8 mouse cellular contexts compared by ENCODE assay signal in genomic region chr14:31272164-31272563, GRCm38 (mm10). TPM values are rescaled to one million over a fixed set of nuclear protein-coding genes. Genes with fewer than 3 reads are reported as not detected.
DNase-seq lines count a peak whose midpoint lies in the region; ATAC-seq lines count a peak whose summit lies in the region.

No protein-coding gene starts in this region.

- H3K9ac ChIP-seq in heart, embryonic 12.5 days: no peak overlapping the region

- 17% methylated on average over 7 of the region's 7 CpGs for WGBS in heart, embryonic 12.5 days
- WGBS in embryonic facial prominence, embryonic 10.5 days: 24% methylated on average over 7 of the region's 7 CpGs

- peaks cover 10% of the 10 kb centered on the region; the same call in 1 of the 2 replicates for H3K4me1 ChIP-seq in heart, embryonic 12.5 days (replicated peaks)
- H3K4me1 ChIP-seq in embryonic facial prominence, embryonic 10.5 days: peaks cover 29% of the 10 kb centered on the region

- H3K4me2 ChIP-seq in heart, embryonic 12.5 days: no peak overlapping the region

- no peak for ATAC-seq in heart, embryonic 12.5 days (ENCODE audit: insufficient number of reproducible peaks, low FRiP score)
- peak; percentile 68 for ATAC-seq in monocyte, adult 5-6 weeks (replicated peaks; ENCODE audit: insufficient number of reproducible peaks, low FRiP score, low TSS enrichment, poor library complexity, severe bottlenecking)

- no peaks in the 10 kb centered on the region for H3K36me3 ChIP-seq in heart, embryonic 12.5 days
- no peaks in the 10 kb centered on the region for H3K36me3 ChIP-seq in embryonic facial prominence, embryonic 10.5 days (replicated peaks)

- H3K27ac ChIP-seq in heart, embryonic 12.5 days (ENCODE audit: poor library complexity, severe bottlenecking): no peak overlapping the region
- no peak overlapping the region for H3K27ac ChIP-seq in embryonic facial prominence, embryonic 10.5 days (replicated peaks)

- intact Hi-C loops in left cerebral cortex, postnatal 14 days (cut with DNase I): loop anchor here (2.0 to 5.0 kb wide), 2 partner anchors 50 to 201 kb away; partner anchors contain the start of gene Dnah1

- H3K4me3 ChIP-seq in heart, embryonic 12.5 days: no peak overlapping the region
- H3K4me3 ChIP-seq in embryonic facial prominence, embryonic 10.5 days: no peak overlapping the region

- DNase-seq in heart, adult 8-10 months (ENCODE audit: low spot score): peak; percentile 71
- DNase-seq in adrenal gland, postnatal 36 days: peak; percentile 83 to 87
- DNase-seq in embryonic facial prominence, embryonic 10.5 days (ENCODE audit: low spot score): peak; percentile 85
- DNase-seq in hindlimb bud, embryonic 11.5 days (ENCODE audit: extremely low spot score, low read depth, low spot score): peak; percentile 44
- peak; percentile 85 to 86 for DNase-seq in left cerebral cortex, postnatal 14 days (ENCODE audit: low spot score in 2 of 2)
- DNase-seq in spleen, postnatal 4 days (ENCODE audit: low spot score in 2 of 2): peak; percentile 74 to 94

- peaks cover 20% of the 10 kb centered on the region for H3K27me3 ChIP-seq in heart, embryonic 12.5 days (replicated peaks)
- 0 out of 2 replicates have a peak, but pooled peaks cover 7% of the 10 kb centered on the region for H3K27me3 ChIP-seq in embryonic facial prominence, embryonic 10.5 days (replicated peaks; ENCODE audit: low read depth, poor library complexity, severe bottlenecking)

- no peaks in the 10 kb centered on the region for H3K9me3 ChIP-seq in heart, embryonic 12.5 days (replicated peaks)
- H3K9me3 ChIP-seq in embryonic facial prominence, embryonic 10.5 days: no peaks in the 10 kb centered on the region

RNA-seq across cellular contexts. Expression of gene Bap1, which starts 20.9 kb away (rescaled TPM):
- total RNA-seq in heart, adult 8-10 months (2022): 10 to 100 TPM; 42.1 to 46.9 (median 43.1) TPM
- polyA plus RNA-seq in heart, embryonic 12.5 days (2016; fragmentation: Nextera tagmentation; extraction: Ambion mirVana): 59.7 and 65.0 TPM in 2 replicates
- total RNA-seq in adrenal gland, postnatal 36 days (2021): 10 to 100 TPM; 61.8 to 63.2 TPM
- 139 and 144 TPM in 2 replicates for polyA plus RNA-seq in embryonic facial prominence, embryonic 10.5 days (2016; fragmentation: Nextera tagmentation; extraction: Ambion mirVana)
- 100 to 1,000 TPM; 132 to 133 TPM for total RNA-seq in left cerebral cortex, postnatal 14 days (2021)
- total RNA-seq in monocyte, adult 5-6 weeks (2017): 40.4 to 69.5 TPM (median 59.6 TPM) in 3 replicates

RNA-seq across cellular contexts. Expression of gene Phf7, which starts 21.0 kb away (rescaled TPM):
- 1 to 10 TPM; 3.2 to 5.2 (median 4.2) TPM for total RNA-seq in heart, adult 8-10 months (2022)
- 8.1 and 11.6 TPM in 2 replicates for polyA plus RNA-seq in heart, embryonic 12.5 days (2016; fragmentation: Nextera tagmentation; extraction: Ambion mirVana)
- total RNA-seq in adrenal gland, postnatal 36 days (2021): 1 to 10 TPM; 5.1 to 8.9 TPM
- polyA plus RNA-seq in embryonic facial prominence, embryonic 10.5 days (2016; fragmentation: Nextera tagmentation; extraction: Ambion mirVana): 12.0 and 12.8 TPM in 2 replicates
- 1 to 10 TPM; 3.5 to 4.2 TPM for total RNA-seq in left cerebral cortex, postnatal 14 days (2021)
- 13.2 to 19.6 TPM (median 14.0 TPM) in 3 replicates for total RNA-seq in monocyte, adult 5-6 weeks (2017)

RNA-seq across cellular contexts. Expression of gene Dnah1, which starts 51.5 kb away (rescaled TPM):
- under 1 TPM in 2 of 4 experiments, not detected in 2; 0.03 to 0.06 TPM for total RNA-seq in heart, adult 8-10 months (2022)
- polyA plus RNA-seq in heart, embryonic 12.5 days (2016; fragmentation: Nextera tagmentation; extraction: Ambion mirVana): 1.3 and 1.5 TPM in 2 replicates
- 1 to 10 TPM; 1.5 to 1.7 TPM for total RNA-seq in adrenal gland, postnatal 36 days (2021)
- 4.7 and 5.0 TPM in 2 replicates for polyA plus RNA-seq in embryonic facial prominence, embryonic 10.5 days (2016; fragmentation: Nextera tagmentation; extraction: Ambion mirVana)
- total RNA-seq in left cerebral cortex, postnatal 14 days (2021): 1 to 10 TPM; 2.0 to 3.0 TPM
- under 0.01 TPM in 1 of 3 replicates, not detected in the others for total RNA-seq in monocyte, adult 5-6 weeks (2017)

RNA-seq across cellular contexts. Expression of gene Sema3g, which starts 54.5 kb away (rescaled TPM):
- total RNA-seq in heart, adult 8-10 months (2022): 10 to 100 TPM; 12.3 to 14.2 (median 13.2) TPM
- 0.34 and 0.50 TPM in 2 replicates for polyA plus RNA-seq in heart, embryonic 12.5 days (2016; fragmentation: Nextera tagmentation; extraction: Ambion mirVana)
- 1 to 10 TPM; 5.7 to 9.6 TPM for total RNA-seq in adrenal gland, postnatal 36 days (2021)
- polyA plus RNA-seq in embryonic facial prominence, embryonic 10.5 days (2016; fragmentation: Nextera tagmentation; extraction: Ambion mirVana): 0.76 and 0.79 TPM in 2 replicates
- total RNA-seq in left cerebral cortex, postnatal 14 days (2021): 1 to 10 TPM; 4.8 to 5.8 TPM
- not detected in 3 replicates for total RNA-seq in monocyte, adult 5-6 weeks (2017)

RNA-seq across cellular contexts. Expression of gene Nisch, which starts 55.4 kb away (rescaled TPM):
- total RNA-seq in heart, adult 8-10 months (2022): 100 to 1,000 TPM; 129 to 142 (median 131) TPM
- polyA plus RNA-seq in heart, embryonic 12.5 days (2016; fragmentation: Nextera tagmentation; extraction: Ambion mirVana): 446 and 471 TPM in 2 replicates
- total RNA-seq in adrenal gland, postnatal 36 days (2021): 100 to 1,000 TPM; 265 to 294 TPM
- 476 and 493 TPM in 2 replicates for polyA plus RNA-seq in embryonic facial prominence, embryonic 10.5 days (2016; fragmentation: Nextera tagmentation; extraction: Ambion mirVana)
- 100 to 1,000 TPM; 393 to 408 TPM for total RNA-seq in left cerebral cortex, postnatal 14 days (2021)
- 88.8 to 157 TPM (median 111 TPM) in 3 replicates for total RNA-seq in monocyte, adult 5-6 weeks (2017)
